Mouse (Mus musculus) lung, adult 2 months (tissue): ENCODE data around the gene Arid1b. TPM values are rescaled to one million over a fixed set of nuclear protein-coding genes. Genes with fewer than 3 reads are reported as not detected.

Experiments used
- DNase-seq: peaks from one replicate; pipeline ENCODE4 v3.0.0; 2022
- H3K4me1 ChIP-seq: fragments of 200-500 bp; 2 replicates; pipeline ENCODE4 v1.6.1; 2011; ENCODE audit warnings: low read length; ENCODE audit not compliant: control insufficient read depth, insufficient read depth
- H3K4me3 ChIP-seq: fragments of 200-500 bp; replicated peaks from 2 replicates; pipeline ENCODE3; 2011; ENCODE audit warnings: low read depth, mild to moderate bottlenecking, control low read depth, low read length; ENCODE audit errors: extremely low read depth
- CTCF ChIP-seq: fragments of 200-500 bp; IDR thresholded peaks from 2 replicates; pipeline ENCODE4 v1.5.1; 2011; ENCODE audit warnings: mild to moderate bottlenecking, low read length, control low read depth; ENCODE audit not compliant: insufficient read depth
- POLR2A ChIP-seq: fragments of 200-500 bp; IDR thresholded peaks from 2 replicates; pipeline ENCODE4 v1.6.1; 2011; ENCODE audit warnings: low read depth, mild to moderate bottlenecking, control low read depth, low read length, borderline replicate concordance; ENCODE audit errors: extremely low read depth
- WGBS: fragments of 180-500 bp; shearing (Covaris S2); methylation state at CpG from one replicate; pipeline ENCODE4 v1.1.7; 2018; 5-methylcytosine and 5-hydroxymethylcytosine counted together
- polyA plus RNA-seq: library from polyadenylated mRNA; depleted of rRNA; stranded (reverse); fragments of >200 nt; gene quantifications from 2 replicates; pipeline ENCODE4 v1.2.3, GENCODE M21; 2012

The Arid1b gene
- polyA plus RNA-seq, 1 experiment, result 60.1 TPM

- DNase-seq, result no peak
- TF ChIP-seq CTCF, result no peak
- no peak for TF ChIP-seq POLR2A
- WGBS, result 58% methylated on average over 4 of the region's 4 CpGs
- Histone ChIP-seq H3K4me3 (no peak overlapping the region), H3K4me1 (peaks cover 34% of the 10 kb centered on the region)
Measured at GRCm38 (mm10) chr17:5012517-5012916, 18.4 kb downstream of the Arid1b start.

GRCm38 (mm10) chr17:5014327-5014957 lies 20.3 kb downstream of the Arid1b start:
- no peak for DNase-seq
- 80% methylated on average over 23 of the region's 23 CpGs for WGBS
- Histone ChIP-seq H3K4me1 (peaks cover 31% of the 10 kb centered on the region), H3K4me3 (no peak overlapping the region)
- TF ChIP-seq POLR2A, result no peak
- TF ChIP-seq CTCF, result no peak

GRCm38 (mm10) chr17:5016404-5016803 lies 22.3 kb downstream of the Arid1b start:
- no peak overlapping the region for H3K4me3 ChIP-seq
- TF ChIP-seq POLR2A, result no peak
- no peak for TF ChIP-seq CTCF
- H3K4me1 ChIP-seq, result peaks cover 30% of the 10 kb centered on the region
- 48% methylated on average over 4 of the region's 4 CpGs for WGBS
- no peak for DNase-seq

- no peak for TF ChIP-seq POLR2A
- TF ChIP-seq CTCF, result no peak
- 74% methylated on average over 10 of the region's 10 CpGs for WGBS
- no peak for DNase-seq
- Histone ChIP-seq H3K4me3 (no peak overlapping the region), H3K4me1 (peaks cover 30% of the 10 kb centered on the region)
Measured at GRCm38 (mm10) chr17:5017065-5017464, 22.9 kb downstream of the Arid1b start.

- no peak overlapping the region for H3K4me3 ChIP-seq
- TF ChIP-seq POLR2A (no peak), CTCF (no peak)
- WGBS, result 23% methylated on average over 11 of the region's 11 CpGs
- no peak for DNase-seq
- peaks cover 33% of the 10 kb centered on the region for H3K4me1 ChIP-seq
Measured at GRCm38 (mm10) chr17:5021303-5022003, 27.3 kb downstream of the Arid1b start.

- Histone ChIP-seq H3K4me3 (no peak overlapping the region), H3K4me1 (peaks cover 32% of the 10 kb centered on the region)
- no peak for TF ChIP-seq CTCF
- TF ChIP-seq POLR2A, result no peak
- DNase-seq, result no peak
- WGBS, result 57% methylated on average over 9 of the region's 9 CpGs
Measured at GRCm38 (mm10) chr17:5022019-5022544, 27.9 kb downstream of the Arid1b start.

- Histone ChIP-seq H3K4me3 (no peak overlapping the region), H3K4me1 (peaks cover 29% of the 10 kb centered on the region)
- no peak for DNase-seq
- WGBS, result 72% methylated on average over 10 of the region's 10 CpGs
- TF ChIP-seq CTCF, result no peak
- no peak for TF ChIP-seq POLR2A
Measured at GRCm38 (mm10) chr17:5023745-5024144, 29.6 kb downstream of the Arid1b start.

- H3K4me1 ChIP-seq, result peaks cover 29% of the 10 kb centered on the region
- TF ChIP-seq CTCF (no peak), POLR2A (no peak)
- DNase-seq, result no peak
Measured at GRCm38 (mm10) chr17:5025400-5025799, 31.3 kb downstream of the Arid1b start.

GRCm38 (mm10) chr17:5026578-5026977 lies 32.4 kb downstream of the Arid1b start:
- H3K4me1 ChIP-seq, result peaks cover 26% of the 10 kb centered on the region
- DNase-seq, result no peak
- TF ChIP-seq POLR2A (no peak), CTCF (peak; percentile 51; the same call in 1 of the 2 replicates)
- no peak overlapping the region for H3K4me3 ChIP-seq
- 76% methylated on average over 2 of the region's 2 CpGs for WGBS

More at GRCm38 (mm10) chr17:5025400-5025799, 31.3 kb downstream of the Arid1b start:
- H3K4me3 ChIP-seq, result no peak overlapping the region
- WGBS, result 72% methylated on average over 1 of the region's 1 CpGs

- peaks cover 18% of the 10 kb centered on the region for H3K4me1 ChIP-seq
- 85% methylated on average over 4 of the region's 4 CpGs for WGBS
- H3K4me3 ChIP-seq, result no peak overlapping the region
- DNase-seq, result no peak
- TF ChIP-seq POLR2A (no peak), CTCF (no peak)
Measured at GRCm38 (mm10) chr17:5029148-5029547, 35.0 kb downstream of the Arid1b start.
